Mouse (Mus musculus): Measurements from ENCODE around the gene Thap4.
"Not testable (repeated sequence)": the region's sequence is repeated elsewhere in the genome, so short reads cannot be mapped to it uniquely, and the experiment has no call there.

Gene Thap4

DNA sequence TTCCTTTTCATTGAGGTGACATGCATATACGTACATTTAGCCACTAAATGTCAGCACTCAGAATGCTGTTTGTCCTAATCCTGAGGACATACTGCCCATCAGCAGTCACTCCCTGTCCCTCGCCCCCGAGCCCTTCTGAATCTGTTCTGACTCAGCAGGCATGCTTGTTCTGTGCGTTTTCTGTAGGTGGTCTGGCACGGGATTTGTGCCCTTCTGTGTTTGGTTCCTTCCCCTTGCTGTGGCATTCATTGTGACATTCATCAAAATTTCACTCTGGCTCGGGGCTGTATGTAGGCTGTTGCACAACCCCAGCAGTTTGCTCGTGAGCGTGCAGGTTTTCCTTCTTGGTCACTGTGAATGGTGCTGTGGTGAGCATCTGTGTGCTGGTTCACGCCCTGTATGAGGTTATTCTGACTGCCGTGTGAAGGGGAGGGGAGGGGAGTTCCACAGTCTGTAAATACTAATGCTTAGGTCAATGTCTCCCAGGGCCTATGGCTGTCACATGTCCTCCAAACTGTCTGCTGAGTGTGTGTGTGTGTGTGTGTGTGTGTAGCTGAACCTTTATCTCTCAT lies 62.8 kb downstream of the Thap4 start:
- DNase-seq (ENCODE audit: inconsistent ontology term) = no peak

DNA sequence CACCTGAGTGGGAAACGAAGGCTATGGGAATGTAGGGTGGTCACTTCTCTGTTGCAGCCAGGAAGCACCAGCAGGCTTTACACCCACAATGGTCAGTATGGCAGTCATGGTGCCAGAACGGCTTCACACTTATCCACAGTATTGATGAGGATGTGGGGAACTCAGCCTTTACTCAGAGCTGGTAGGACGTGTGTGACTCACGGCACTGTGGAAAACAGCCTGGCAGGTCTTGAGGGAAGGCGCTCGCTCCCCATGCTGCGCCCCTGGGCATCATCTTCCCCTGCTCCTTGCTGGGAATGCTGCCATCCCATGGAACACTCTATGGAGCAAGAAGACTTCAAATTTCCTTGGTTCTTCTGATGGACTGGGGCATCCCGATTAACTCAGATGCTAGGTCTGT lies 63.6 kb downstream of the Thap4 start:
- DNase-seq (ENCODE audit: inconsistent ontology term) = no peak

DNA sequence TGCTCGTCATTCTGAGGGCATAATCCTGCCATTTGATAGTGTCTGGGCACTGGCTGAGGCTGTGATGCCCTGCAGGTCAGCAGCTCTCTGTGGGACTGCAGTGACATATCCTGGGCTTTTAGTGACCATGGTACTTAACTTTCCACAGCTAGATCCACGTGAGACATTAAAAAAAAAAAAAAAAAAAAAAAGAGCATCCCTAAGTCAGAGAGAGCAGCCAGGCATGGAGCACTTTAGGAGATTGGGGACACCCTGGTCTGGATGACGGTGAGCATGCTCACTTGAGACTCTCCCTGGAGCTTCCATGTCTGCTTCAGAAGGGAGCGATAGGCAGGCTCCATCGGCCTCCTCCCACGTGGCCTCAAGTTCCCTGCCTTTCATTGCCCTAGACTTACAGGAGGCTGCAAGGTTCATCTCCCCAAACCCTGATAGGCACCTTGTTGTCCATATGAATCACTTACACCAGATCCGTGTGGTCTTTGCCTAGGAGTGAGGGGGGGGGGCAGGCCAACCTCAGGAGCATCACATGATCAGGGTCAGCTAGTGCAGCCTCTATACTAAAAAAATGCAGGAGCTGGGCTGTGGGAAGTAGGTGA lies 64.7 kb downstream of the Thap4 start:
- DNase-seq (ENCODE audit: inconsistent ontology term) = no peak

DNA sequence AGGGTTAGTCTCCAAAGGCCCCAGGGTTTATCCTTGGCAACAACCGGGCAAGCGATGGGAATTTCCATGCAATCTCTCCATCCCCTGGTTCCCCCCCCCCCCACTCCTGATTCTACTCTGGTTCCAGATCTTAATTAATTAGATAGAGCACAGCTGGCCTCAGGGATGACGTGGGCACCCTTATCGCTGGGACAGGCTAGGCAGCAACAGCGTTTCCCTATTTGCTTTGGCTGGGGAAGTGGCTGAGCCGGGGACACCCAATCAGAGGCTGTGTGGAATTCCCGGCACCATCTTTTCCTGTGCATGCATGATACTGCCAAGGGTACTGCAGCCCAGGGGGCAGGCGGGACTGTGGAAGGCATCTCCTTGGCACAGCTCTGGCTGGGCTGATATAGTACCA lies 66.5 kb downstream of the Thap4 start:
- no peak for DNase-seq (ENCODE audit: inconsistent ontology term)

DNA sequence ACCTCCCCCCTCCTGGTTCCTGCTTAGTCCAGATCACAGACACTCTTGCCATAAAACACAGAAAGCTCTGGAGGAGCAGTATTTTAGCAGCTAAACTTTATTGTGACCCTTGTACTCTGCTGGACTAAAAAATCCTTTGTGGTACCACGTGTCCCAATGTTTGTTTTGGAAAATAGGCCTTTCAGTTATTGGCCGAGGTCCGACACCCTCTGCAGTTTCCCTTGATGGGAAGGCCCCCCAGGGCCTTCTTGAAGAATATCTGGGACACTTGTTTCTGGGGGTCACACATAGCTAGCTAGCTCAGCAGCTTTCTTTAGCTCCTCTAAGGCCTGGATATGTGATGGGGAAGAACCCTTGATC lies 67.7 kb downstream of the Thap4 start:
- DNase-seq (ENCODE audit: inconsistent ontology term) = no peak

DNA sequence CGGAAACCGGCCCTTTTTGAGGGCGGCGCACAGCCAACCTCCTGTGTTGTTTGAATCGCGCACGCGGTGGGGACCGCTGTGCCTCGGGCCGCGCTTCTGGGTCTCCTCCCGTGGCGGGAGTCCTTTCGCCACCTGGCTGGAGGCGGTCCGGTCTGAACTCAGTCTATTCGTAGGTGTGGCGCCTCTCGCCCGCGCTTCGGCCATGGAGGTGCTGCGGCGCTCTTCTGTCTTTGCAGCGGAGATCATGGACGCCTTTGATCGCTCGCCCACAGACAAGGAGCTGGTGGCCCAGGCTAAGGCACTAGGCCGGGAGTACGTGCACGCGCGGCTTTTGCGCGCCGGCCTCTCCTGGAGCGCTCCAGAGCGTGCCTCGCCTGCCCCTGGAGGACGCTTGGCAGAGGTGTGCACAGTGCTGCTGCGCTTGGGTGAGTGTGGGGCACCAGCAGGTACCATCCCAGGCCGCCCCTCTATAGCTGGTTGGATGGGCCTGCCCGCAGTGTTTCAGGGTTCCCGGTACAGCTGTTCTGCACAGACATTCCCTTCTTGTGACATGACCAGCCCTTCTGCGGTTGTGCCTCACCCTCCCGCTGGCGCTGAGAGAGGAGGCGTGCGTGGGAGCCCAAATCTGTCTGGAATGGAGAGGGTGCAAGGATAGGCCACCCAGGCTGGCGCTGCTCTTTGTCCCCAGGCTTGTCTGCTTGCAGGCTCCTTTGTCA lies 68.3 kb downstream of the Thap4 start:
- peak; percentile 77 for DNase-seq (ENCODE audit: inconsistent ontology term)

DNA sequence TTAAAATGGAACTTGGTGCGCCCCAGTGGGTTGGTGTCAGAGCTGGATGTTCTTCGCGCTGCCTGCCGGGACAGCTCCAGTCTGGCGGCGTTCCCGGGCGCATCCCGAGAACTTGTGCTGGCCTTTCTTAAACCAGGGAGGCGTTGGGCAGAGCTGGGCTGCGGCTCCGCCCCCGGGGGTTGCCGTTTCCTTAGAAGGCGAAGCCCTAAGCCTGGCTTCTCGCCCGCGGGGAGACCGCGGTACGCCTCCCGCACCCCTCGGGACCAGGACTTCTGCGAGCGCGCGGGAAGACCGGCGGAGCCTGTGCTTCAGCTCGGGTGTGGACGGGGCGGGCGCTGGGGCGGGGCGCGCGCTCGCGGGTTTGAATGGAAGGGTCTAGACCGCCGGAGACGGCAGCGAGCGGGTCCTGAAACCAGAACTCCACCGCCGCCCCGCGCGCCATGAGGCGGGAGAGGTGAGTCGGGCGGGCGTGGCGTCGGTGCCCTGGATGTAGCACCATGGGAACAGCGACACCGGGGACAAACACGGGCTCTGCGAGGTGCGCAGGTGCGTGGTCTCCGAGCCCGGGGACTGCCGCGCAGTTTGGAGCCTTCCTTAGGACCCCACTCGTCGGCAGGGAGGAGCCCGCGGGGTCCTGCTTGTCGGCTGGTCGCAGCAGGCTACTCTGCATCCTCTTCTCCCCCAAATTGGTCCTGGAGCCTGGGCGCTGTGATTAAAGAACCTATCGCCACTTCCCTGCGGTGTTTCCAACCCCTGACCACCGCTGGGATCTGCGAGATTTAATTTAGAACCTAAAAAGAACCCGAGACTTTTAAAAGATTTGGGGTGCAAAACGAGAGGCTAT lies 69.0 kb downstream of the Thap4 start, which contains the start of gene Bok:
Bok (plus strand) TSS at position 260 of the 844 bp plus-strand sequence.
- DNase-seq (ENCODE audit: inconsistent ontology term) = peak; percentile 90

DNA sequence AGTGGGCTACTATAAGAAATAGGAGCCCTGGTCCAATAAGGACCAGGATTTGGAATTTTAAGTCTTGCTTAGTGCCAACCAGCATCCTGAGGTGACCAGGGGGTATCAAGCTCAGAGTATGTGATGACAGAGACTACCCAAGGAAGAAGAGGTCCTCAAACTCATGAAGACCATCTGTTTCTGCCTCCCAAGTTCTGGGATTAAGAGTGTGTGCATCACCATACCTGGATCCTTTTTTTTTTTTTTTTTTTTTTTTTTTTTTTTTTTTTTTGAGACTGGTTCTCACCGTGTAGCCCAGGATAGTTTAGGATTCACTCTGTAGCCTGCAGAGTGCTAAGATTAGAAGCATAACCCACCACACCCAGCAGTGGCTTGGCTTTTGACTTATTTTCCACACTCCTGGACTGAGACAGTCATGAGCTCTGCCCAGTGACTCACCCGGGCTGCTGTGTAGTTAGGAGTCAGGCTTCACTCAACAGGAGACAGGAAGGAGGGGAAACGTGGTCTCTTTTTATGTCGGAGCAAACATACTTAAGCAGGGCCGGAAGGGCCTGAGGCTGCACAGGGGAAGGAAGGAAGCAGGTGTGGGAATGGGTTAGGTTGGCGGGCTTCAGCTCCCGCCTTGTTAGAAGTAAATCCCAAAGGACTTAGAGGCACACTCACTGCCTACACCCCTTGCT lies 74.6 kb downstream of the Thap4 start:
- peak; percentile 30 for DNase-seq (ENCODE audit: inconsistent ontology term)

DNA sequence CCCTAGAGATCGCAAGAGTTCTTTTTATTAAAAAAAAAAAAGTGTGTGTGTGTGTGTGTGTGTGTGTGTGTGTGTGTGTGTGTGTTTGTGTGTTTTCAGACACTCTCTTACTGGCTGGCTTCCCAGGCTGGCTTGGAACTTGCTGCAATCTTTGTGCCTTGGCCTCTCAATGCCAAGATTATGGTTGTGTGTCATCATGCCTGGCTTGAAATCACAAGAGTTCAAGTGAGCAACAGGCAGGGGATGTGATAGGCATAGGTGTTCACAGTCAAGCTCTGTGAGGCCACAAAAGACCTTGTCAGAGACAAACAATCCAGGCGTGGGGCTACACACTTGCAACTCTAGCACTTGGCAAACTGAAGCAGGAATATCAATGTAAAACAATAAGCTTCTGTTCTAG lies 76.3 kb downstream of the Thap4 start:
- peak; percentile 69 for DNase-seq (ENCODE audit: inconsistent ontology term)

DNA sequence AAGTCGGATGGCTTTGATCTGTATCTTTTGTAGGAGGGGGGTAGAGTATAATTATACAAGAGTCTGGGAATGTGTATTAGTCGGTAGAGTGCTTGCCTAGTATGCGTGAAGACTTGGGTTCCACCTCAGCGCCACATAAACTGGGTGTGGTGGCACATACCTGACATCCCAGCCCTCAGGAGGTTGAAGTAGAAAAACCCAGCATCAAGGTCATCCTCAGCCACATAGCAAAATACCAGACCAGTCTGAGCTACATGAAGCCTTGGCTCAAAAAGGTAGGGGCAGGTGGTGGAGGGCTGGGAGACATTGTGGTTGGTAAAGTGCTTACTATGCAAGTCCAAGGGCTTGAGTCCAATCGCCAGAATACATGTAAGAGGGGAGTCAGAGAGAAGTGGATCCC lies 82.0 kb downstream of the Thap4 start:
- no peak for DNase-seq (ENCODE audit: inconsistent ontology term)

DNA sequence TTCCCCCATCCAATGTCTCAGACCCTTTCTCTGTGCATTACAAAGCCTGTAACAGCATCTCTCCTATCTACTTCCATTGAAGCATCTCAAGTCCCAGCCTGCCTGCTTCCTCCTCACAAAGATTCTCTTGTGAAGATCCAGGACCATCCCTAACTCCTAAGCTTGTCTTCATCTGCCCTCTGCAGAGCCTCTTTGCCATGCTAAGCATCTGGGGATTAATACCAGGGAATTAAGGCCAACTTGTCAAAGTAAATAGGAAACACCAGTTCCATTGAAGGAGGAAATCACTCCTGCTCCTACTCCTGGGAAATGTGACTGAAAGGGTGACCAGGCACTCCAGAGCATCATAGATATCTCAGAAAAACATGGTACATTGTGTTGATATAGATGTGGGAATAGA lies 84.7 kb downstream of the Thap4 start:
- no peak for DNase-seq (ENCODE audit: inconsistent ontology term)

DNA sequence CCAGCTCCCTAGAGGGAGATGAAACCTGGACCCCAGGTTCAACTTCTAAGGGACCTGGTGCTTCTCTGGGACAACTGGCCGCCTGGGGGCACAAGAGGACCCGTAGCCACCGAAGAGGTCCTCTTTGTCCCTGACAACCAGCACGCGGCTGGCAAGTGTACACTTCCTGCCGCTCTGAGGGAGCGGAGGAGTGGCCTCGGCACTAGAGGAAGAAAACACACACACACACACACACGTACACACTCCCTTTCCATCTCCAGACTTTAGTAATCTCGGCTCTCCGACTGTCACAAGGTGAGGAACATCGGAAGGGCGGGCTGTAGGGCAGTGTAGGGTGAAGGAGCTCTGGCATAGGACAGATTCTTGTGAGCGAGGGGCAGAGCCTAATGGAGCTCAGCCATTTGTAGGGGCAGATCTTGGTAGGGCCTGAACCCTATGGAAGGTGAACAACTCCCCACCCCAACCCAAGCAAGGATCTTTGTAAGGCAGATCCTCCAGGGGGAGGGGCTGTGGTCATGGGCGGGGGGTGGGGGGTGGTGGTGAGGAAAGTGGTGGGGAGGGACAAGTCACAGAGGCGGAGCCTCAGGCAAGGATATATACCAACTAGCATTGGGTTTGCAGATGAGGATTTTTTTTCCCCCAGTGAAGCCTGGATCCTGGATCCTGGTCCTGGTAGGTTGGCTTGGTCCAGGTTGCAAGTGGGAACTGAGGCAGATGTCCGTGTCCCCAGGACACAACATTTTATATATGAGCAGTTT lies 85.7 kb downstream of the Thap4 start:
- peak; percentile 80 for DNase-seq (ENCODE audit: inconsistent ontology term)

DNA sequence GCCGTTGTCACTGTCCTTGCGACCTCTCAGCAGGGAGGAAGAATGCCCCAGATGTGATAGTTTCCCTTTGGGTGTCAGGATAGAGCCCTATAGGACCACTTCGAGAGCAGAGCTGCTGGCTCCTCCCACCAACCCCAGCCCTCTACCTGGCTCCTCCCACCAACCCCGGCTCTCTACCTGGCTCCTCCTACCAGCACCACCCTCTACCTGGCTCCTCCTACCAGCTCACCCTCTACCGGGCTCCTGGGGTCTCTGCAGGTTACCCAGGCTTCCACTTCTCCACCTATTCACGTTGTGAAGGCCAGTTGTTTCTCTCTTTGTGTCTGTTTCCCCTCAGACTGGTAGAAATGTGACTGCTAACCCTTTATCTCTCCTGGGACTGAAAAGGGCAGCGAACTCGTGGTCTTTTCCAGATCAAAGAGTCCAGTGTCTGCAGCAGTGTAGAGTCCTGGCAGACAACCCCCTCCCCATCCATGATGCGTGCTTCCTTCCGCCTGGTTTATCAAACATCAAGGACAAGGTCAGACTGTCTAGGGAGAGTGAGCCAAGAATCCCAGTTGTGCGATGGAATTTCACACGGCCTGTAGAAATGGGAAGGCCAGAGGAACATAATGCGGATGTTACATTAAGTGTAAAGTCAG lies 86.8 kb downstream of the Thap4 start:
- peak; percentile 55 for DNase-seq (ENCODE audit: inconsistent ontology term)

DNA sequence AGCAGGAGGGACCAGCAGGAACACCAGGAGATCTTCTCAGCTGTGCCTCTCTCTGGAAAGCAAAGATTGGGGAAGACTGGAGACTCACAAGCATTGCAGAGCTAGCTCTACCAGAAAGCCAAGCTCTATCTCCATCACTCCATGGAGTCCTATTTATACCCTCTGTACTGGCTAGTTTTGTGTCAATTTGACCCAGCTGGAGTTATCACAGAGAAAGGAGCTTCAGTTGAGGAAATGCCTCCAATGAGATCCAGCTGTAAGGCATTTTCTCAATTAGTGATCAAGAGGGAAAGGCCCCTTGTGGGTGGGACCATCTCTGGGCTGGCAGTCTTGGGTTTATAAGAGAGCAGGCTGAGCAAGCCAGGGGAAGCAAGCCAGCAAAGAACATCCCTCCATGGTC lies 96.1 kb downstream of the Thap4 start, which contains the start of gene Stk25:
Stk25 (minus strand) TSS at position 101 of the 400 bp plus-strand sequence.
- DNase-seq (ENCODE audit: inconsistent ontology term) = not testable (repeated sequence)

DNA sequence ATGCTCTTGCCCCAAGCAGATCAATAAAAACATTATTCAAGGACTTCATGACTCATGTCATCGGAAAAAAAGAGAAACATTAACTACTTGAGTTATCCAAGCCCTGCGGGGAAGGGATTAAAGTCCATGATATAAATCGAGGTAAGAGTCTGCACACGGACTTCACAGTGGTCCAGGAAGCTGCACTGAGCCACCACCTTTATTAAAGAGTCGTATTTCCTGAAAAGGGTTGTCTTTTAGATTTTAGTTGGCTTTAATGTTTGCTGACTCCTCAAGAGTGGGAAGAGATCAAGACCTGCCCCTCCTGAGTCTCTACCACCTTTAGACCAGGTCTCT lies 97.7 kb downstream of the Thap4 start:
- no peak for DNase-seq (ENCODE audit: inconsistent ontology term)

DNA sequence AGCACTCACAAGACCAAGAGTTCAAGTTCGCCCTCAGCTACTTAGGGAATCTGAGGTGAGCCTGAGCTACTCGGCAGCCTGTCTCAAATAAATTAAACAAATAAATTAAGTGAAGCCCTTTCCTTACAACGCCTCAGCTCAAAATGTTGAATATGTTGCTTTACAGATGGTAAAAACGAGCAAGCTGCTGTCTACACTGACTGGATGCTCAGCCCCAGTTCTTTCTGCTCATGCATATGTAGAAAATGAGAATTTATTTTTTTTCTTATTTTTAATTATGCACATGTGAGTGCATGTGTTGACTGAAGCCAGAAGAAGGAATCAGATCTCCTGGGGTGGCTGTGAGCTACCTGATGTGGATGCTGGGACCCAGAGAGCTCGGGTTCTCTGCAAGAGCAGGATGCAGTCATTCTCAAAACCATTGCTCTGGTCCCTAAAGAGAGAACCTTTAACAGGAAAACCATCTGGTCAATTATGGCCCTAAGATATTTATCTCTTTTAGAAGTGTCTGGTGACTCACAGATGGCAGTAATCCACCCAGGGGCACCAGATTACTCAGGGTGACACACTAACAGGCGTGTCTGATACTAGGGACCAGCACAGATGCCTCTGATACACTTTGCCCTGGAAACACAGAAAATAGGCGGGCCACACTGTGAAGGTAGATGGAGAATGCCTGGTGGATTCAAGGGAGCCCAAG lies 98.2 kb downstream of the Thap4 start:
- no peak for DNase-seq (ENCODE audit: inconsistent ontology term)

DNA sequence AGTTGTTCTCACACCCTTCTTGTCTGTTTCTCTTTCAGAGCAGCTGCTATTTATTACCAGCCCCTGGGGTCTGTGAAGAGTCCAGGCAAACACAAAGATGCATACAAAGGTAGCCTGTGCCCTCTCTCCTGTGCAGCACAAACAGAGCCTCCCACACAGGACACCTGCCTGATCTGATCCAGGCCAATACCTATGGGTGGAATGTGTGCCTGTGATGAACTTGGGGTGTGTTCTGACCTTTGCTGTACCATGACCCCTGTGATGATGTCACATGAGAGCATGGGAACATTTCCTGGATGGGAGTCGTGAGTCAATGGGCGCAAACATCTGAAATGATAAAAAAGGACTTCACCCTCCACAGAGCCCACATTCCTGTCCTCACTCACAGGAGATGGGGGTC lies 99.9 kb downstream of the Thap4 start:
- no peak for DNase-seq (ENCODE audit: inconsistent ontology term)

DNA sequence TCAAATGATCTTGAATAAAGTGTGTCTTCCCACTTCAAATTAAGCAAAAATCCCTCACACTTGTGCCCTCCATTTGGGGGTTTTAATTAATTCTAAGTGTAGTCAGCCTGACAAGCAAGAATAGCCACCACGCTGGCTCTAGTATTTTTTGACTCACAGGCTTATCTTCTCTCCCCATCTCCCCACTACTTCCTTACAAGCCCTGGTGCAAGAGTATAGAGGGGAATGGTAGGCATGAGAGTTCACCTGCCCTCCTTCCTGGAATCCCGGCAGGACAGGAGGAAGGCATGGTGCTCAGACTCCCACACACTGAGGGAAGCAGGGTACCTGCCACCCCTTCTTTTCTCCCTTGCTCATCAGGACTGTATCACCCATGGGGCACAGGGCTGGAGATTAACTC lies 100.4 kb downstream of the Thap4 start:
- no peak for DNase-seq (ENCODE audit: inconsistent ontology term)

All from Muller cell, postnatal 12 days (primary cell).